Mouse (Mus musculus) megakaryocyte, embryonic 14.5 days (primary cell): ENCODE results near the gene 1810010H24Rik.

ENCODE experiments used
- FLI1 ChIP-seq: IDR thresholded peaks from 2 replicates; pipeline ENCODE4 v1.6.1; 2012; ENCODE audit warnings: low read length, inconsistent platforms, mixed read lengths
- GATA1 ChIP-seq: IDR thresholded peaks from 3 replicates; pipeline ENCODE4 v1.6.1; 2012; ENCODE audit warnings: mixed read lengths, low read length, inconsistent platforms, borderline replicate concordance

DNA sequence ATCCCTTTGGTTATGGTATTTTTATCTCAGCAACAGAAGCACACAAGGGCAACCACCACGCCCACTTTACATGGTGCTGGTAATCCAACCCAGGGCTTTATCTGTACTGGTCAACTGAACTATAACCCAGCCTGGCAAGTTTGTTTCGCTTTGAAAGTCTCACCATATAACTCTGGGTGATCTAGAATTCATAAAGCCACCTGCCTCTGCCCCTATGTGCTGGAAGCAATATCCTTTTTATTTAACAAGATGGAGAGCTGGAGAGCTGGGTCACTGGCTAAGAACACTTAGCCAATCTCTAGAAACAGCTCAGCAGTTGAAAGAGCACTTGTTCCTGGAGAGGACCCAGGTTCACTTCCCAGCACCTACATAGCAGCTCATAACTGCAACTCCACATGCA, 38.1 kb upstream of the 1810010H24Rik start:
- TF ChIP-seq GATA1 (no peak), FLI1 (no peak)
